Mouse (Mus musculus): ENCODE results near the gene Acvr1b. TPM values are rescaled to one million over a fixed set of nuclear protein-coding genes. Genes with fewer than 3 reads are reported as not detected.

The Acvr1b gene
- total RNA-seq, 2 experiments from 2014 or later, result 82.8 to 83.1 TPM

DNA sequence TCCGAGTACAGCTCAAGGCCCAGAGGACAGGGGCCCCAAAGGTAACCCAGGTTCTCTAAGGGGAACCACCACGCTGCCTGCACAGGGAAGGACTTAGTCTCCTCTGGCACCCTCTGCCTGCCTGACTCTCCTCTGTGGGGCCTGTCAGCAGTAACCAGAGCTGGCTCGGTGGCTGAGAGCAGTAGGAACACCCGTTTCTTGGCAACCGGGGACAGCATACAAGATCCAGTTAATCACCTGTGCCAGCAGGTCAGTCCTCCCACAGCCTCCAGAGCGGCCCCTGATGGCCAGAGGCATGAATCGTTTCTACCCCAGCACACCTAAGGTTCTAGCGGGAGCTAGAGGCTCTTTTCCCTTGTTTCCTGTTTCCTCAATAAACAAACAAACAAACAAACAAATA, 68.8 kb downstream of the Acvr1b start:
- no peak for DNase-seq (ENCODE audit: extremely low spot score in 1 of 2, low spot score in 1 of 2)

DNA sequence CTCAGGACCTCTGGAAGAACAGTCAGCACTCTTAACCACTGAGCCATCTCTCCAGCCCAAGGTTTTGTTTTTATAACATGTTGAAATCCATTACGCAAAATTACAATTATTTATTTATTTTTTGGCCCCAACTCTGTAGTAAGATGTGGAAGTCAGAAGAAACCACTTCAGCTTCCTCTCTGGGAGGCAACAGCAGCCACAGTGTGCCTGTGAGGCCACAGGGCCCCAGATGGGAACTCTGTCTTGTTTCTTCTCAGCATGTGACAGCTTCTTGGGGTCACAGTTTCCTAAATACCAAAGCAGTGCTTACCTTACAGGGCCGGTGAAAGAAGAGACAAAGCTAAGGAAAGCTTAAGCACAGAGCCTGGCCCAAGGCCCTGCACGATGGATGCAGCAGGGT, 70.1 kb downstream of the Acvr1b start:
- DNase-seq (ENCODE audit: extremely low spot score in 1 of 2, low spot score in 1 of 2), result no peak

DNA sequence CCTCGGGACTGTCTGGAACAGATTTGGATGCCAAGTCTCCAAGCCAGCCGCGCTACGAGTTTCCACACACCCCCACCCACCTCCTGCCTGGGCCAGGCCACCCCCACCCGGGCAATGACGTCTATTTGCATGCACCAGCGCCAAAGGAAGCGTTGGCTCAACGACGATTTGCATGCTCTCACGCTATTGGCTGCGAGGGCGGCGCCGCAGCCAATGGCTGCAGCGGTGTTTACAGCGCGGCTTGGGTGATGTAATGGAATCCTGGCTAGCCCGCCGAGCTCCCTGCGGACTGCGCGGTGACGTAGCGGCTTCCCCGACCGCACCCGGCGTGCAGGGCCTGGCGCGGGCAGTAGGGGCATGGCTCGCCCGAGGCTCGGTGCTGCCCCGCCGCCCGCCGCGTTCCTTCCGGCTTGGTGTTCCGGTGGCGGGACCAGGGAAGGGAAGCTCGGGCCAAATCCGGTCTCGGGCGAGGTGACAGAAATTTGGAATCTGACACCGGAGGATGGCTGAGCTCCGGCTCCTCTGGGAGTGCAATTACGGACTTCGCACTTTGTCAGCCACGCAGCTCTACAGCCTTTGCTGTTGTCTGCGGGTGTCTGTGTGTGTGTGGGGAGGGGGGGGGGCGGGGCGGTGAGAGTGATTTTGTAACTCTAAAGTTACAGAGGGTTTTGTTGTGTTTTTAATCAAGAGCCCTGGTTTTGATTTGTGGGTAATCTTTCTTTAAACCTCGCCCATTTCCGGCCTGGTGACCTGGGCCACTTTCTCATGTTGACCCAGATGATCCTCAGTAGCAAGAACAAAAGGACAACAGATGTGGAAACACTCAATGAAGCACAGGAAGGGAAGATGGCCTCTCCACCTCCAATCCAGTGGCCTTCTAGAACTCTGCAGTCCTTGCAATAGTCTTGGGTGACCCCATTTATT, 72.6 kb downstream of the Acvr1b start:
- DNase-seq (ENCODE audit: extremely low spot score in 1 of 2, low spot score in 1 of 2), result peak; percentile 83 to 86

DNA sequence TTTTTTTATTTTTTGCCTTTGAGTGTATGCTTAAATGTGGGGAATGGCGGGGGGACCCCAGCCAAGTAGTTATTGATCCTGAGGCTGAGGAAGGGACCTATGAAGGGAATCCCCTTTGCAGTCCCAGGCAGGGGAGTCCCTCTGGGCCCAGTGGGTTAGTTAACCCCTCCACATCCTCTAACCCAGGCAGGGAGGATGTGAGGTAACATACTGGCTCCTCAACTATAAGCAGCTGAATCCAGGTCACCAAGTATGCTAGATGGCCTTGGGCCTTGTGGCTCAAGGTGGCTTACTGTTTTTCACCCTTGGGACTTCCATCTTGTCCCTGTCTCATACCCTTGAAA, 73.3 kb downstream of the Acvr1b start:
- no peak for DNase-seq (ENCODE audit: extremely low spot score in 1 of 2, low spot score in 1 of 2)

DNA sequence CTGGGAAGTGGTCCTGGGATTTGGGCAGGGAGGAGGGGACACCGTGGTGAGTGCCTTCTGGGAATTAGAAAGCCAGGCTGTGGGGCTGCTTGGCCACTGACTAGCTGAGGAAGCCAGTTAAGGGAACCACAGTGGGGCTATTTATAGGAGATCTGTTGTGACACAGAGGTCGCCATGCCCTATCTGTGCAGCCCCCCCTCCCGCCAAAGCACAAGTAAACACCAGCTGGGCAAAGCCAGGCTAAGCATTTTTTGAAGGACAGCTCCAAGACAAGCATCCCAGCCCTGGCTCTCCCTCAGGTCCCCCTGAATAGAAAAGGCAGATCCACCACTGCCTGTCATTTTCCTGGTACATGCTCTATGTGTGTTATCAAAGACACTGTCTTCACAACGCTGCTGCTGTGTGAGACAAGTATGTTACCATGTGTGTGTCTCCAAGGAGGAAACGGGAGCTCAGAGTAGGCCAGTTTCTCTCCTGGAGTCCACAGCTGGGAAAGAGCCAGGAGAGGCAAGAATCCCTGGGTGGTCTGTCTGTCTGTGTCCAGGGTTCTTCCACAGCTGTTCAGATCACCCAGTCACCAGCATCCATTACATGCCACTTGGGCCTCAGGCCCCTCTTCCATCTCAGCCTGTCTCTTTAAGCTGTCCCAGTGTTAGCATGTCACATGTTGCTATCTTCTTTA, 74.3 kb downstream of the Acvr1b start:
- DNase-seq (ENCODE audit: extremely low spot score in 1 of 2, low spot score in 1 of 2), result no peak

DNA sequence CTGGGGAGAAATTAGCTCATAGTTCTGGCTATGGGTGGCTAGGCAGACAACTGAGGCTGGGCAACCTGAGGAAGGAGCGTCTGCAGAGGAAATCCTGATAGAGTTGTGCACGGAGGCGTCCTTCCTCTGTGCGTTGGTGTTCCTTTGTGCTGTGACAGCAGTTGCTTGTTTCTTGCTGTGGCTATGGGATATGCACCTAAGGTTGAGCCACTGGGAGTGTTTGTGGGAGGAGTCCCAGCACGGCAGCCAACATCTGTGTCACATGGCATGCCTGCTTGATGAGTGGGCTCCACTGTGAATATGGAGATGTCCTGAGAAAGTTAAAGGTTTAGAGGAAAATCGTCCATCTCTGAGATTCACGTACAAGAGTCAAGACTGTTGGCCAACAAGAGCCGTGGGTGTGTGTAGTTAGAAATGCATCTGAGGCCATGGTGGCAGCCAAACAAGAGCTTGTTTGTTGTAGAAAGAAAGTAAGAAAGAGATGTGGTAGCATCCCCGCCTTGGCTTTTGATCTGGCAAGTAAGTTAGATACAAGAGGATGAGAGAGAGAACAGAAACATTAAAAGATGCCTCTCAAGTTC, 76.4 kb downstream of the Acvr1b start:
- no peak for DNase-seq (ENCODE audit: extremely low spot score in 1 of 2, low spot score in 1 of 2)

GRCm38 (mm10) chr15:101251930-101252329, 78.1 kb downstream of the Acvr1b start:
- no peak for DNase-seq (ENCODE audit: extremely low spot score in 1 of 2, low spot score in 1 of 2)

GRCm38 (mm10) chr15:101252614-101253013, 78.7 kb downstream of the Acvr1b start:
- DNase-seq (ENCODE audit: extremely low spot score in 1 of 2, low spot score in 1 of 2), result no peak

GRCm38 (mm10) chr15:101253563-101253885, 79.7 kb downstream of the Acvr1b start:
- no peak for DNase-seq (ENCODE audit: extremely low spot score in 1 of 2, low spot score in 1 of 2)

DNA sequence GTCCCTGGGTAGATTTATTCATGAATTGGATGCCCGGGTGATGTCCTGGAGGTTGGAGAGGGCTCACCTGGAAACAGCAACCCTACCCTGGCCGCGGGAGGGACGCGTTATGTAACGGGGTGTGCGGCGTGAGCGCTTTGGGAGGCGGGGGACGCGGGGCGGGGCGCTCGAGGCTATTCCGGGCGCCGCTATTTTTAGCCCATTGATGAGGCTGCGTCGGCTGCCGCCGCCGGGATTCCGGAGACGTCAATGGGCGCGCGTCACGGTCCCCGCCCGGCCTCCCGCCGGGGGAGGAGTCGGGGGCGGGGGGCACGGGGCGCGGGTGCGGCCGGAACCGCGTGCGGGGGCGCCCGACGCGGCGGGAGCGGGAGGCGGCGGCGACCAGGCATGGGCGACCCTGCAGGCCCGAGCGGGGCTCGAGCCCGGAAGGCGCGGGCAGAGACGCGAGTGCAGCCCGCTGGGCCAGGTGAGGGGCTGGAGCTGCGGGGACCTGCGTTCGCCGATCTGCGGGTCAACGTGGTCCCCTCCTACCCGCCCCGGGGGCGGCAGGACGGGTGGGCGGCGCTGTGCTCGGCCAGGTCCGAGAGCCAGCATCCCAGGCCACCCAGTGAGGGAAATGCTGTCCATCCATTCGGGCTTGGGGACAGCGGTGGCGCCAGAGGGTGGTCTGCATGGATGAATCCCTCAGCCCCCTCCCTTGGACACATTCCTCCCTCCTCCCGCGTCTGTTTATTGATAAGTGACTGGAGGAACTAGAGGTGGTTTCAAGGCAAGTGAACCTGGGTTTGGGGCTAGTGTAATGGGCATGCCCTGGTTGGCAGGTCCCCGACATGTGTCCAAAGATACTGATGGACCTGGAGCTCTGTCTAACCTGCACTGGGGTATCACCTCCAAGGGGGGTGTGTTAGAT, 80.3 kb downstream of the Acvr1b start, which contains the start of gene Nr4a1:
Gene Nr4a1, plus strand, starts transcription at position 384 of the 910 bp plus-strand sequence.
- peak; percentile 57 to 66 for DNase-seq (ENCODE audit: extremely low spot score in 1 of 2, low spot score in 1 of 2)

DNA sequence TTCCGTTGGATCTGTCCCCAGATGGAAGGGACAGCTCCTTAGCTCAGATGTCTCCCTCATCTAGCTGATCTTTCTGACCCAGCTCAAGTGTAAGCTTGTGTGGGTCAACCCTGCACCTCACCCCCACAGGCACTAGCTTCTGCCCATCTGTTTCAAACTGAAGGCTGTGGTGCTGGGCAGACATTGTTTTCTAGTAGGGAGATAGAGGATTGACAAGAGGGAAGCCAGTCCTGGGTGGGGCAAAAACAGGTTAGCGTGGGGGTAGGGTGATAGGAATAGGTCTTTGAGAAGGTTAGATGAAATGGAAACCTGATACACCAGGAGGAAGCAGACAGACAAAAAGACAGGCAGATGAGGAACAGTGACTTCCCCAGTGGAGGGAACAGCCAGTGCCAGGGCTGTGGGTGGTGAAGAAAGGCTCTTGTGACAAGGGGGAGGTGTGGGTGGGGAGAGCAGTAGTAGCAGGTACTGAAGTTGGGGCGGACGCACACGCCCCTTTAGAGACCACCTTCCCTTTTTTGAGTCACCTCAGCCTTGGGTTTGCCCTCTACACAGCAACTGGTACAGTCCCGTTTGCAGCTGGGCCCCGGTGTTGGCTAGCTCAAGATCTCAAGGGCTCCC, 82.1 kb downstream of the Acvr1b start:
- DNase-seq (ENCODE audit: extremely low spot score in 1 of 2, low spot score in 1 of 2), result no peak

DNA sequence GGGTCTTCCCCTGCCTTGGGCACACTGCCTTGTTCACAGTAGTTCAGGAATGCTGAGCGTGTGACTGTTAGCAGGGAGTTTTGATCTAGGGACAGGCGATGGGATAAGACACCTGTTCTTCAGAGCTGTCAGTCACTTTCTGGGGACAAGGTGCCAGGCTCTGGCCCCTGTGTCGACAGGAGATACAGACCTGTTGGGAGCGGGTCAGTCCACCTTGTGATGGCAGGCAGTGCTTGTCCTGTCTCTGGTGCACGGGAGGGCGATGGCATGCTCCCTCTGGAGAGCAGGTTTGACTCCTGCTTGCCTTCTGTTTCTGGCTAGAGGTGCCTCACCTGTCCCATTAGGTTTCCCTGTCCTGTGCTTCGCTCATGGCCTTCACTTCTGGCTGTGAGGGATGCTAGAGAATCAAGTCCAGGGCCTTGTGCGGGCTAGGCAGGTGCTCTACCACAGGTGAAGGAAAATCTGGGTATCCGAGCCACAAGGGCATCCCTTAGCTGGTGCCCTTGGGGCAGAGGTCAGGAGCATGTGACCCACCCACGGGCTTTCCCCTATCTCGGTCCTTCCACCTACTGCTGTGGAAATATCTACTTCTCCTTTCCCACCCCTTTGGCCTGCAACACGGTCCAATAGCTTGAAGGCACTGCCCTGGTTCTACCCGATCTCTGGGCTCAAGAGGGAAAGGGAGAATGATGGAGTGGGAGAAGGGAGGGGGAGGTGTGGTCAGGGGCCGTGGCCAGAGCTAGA, 82.8 kb downstream of the Acvr1b start:
- no peak for DNase-seq (ENCODE audit: extremely low spot score in 1 of 2, low spot score in 1 of 2)

- DNase-seq (ENCODE audit: extremely low spot score in 1 of 2, low spot score in 1 of 2), result no peak
Measured at GRCm38 (mm10) chr15:101258420-101258819, 84.6 kb downstream of the Acvr1b start.

- no peak for DNase-seq (ENCODE audit: extremely low spot score in 1 of 2, low spot score in 1 of 2)
Measured at GRCm38 (mm10) chr15:101259922-101260321, 86.1 kb downstream of the Acvr1b start.

DNA sequence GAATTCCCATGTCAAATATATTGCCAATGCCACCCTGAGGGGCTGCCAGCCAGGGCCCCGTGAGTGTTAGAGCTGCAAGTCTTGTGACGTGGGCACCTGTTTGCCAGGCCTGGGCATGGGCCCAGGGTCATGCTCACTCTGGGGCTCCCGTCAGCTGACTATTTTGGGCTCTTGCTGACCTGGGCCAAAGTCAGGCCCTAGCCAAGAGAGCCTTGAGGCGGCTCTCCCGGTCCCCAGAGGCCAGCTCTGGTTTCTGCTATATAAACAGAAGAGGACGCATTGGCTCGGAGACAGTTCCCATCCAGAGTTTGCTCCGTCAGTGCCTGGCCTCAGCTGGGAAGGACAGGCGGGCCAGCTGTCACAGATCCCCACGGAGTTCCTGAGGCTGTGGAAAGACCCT, 86.5 kb downstream of the Acvr1b start:
- no peak for DNase-seq (ENCODE audit: extremely low spot score in 1 of 2, low spot score in 1 of 2)

DNA sequence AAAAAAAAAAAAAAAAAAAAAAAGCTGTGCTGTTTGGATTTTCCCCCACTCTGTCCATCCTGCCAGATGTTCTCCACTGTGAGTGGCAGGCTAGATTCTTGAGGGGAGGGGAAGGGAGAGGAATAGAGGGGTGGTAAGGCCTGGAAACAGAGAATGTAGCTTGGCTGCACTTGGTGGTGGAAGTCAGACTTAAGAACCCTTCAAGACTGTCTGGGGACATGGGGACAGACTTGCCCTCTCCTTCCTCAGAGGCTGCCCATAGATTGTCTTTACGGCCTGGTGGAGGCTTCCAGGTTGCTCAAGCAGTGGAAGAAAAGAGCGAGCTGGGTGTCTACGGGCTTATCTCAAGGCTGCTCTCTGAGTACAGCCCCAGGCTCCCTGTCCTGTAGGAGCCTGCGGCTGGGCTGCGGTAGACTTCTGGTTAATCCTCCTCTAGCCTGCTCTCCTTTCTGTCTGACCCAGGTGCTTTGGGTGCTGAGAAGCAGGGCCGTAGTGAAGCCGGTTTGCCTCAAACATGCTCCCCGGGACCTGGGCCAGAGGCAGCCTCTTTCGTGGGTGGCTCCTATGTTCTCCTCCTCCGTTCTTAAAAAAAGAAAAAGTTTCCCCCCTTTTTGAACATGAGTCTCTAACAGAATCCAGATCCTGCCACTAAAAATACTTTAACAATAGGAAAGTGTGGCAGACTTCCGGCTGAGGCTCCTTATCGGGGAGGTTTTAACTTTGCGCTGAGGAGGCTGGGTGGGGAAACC, 87.2 kb downstream of the Acvr1b start:
- DNase-seq (ENCODE audit: extremely low spot score in 1 of 2, low spot score in 1 of 2), result no peak

DNA sequence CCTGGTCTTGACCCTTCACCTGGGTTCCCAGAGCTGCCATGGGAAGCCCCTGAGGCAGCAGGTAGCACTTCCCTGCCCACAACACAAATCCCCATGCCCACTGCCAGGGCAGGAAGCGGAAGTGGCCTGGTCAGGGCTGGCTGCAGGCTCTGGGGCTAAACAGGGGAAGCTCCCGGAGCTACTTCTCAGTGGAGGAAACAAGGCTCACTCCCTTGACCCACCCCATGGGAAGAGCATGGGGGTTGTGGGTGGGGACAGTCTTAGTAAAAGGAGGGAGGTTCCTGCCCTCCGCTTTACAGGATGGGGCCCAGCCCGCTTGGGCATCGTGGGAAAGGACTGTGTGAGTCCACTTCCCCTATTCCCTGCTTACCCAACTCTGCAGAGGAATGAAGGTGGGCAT, 88.6 kb downstream of the Acvr1b start:
- no peak for DNase-seq (ENCODE audit: extremely low spot score in 1 of 2, low spot score in 1 of 2)
